Mouse (Mus musculus) MEL (cell line): Measurements from ENCODE around the gene Tmem88. TPM values are rescaled to one million over a fixed set of nuclear protein-coding genes. Genes with fewer than 3 reads are reported as not detected.
A peak's percentile ranks its signal among the peaks of the same experiment; 100 is the strongest.

ENCODE experiments used
- DNase-seq: peaks from one replicate; pipeline ENCODE4 v3.0.0; 2011; ENCODE audit warnings: low read depth, low spot score
- H3K27ac ChIP-seq: 2 replicates; pipeline ENCODE4 v1.5.1; 2012; ENCODE audit warnings: low read depth, mild to moderate bottlenecking, control low read depth, low read length, moderate library complexity; ENCODE audit not compliant: control insufficient read depth
- H3K27me3 ChIP-seq, 2 experiments: fragments of 150-350 bp in 1 of 2; sonication (generic) in 1 of 2; 2 replicates each; pipeline ENCODE4 v1.6.1; 2012; ENCODE audit warnings: low read length in 2 of 2, mild to moderate bottlenecking in 2 of 2, improper control_type of control experiment in 1 of 2, moderate library complexity in 1 of 2; ENCODE audit not compliant: insufficient read depth in 2 of 2, control insufficient read depth in 1 of 2
- H3K36me3 ChIP-seq, 2 experiments: 2 replicates each; pipeline ENCODE4 v1.6.1; 2012 to 2014; ENCODE audit warnings: low read length in 2 of 2, improper control_type of control experiment in 1 of 2, inconsistent platforms in 1 of 2, mild to moderate bottlenecking in 1 of 2; ENCODE audit not compliant: insufficient read depth in 2 of 2, control insufficient read depth in 1 of 2
- H3K4me1 ChIP-seq, 2 experiments: fragments of 150-350 bp in 1 of 2; sonication (generic) in 1 of 2; 2 replicates each; pipeline ENCODE4 v1.6.1; 2012; ENCODE audit warnings: low read length in 2 of 2, improper control_type of control experiment in 1 of 2, mild to moderate bottlenecking in 1 of 2; ENCODE audit not compliant: insufficient read depth in 2 of 2, control insufficient read depth in 1 of 2
- H3K4me3 ChIP-seq, 2 experiments: fragments of 150-350 bp in 1 of 2; sonication (generic) in 1 of 2; 2 replicates each; pipeline ENCODE4 v1.5.1; 2012; ENCODE audit warnings: low read depth in 2 of 2, low read length in 2 of 2, mild to moderate bottlenecking in 2 of 2, moderate library complexity in 2 of 2, control low read depth in 1 of 2, improper control_type of control experiment in 1 of 2; ENCODE audit not compliant: control insufficient read depth in 1 of 2, insufficient read depth in 1 of 2
- H3K79me2 ChIP-seq: 2 replicates; pipeline ENCODE4 v1.6.1; 2012; ENCODE audit warnings: mild to moderate bottlenecking, low read length, moderate library complexity; ENCODE audit not compliant: control insufficient read depth, poor library complexity, insufficient read depth
- H3K9ac ChIP-seq: 2 replicates; pipeline ENCODE4 v1.6.1; 2012; ENCODE audit warnings: low read depth, mild to moderate bottlenecking, control low read depth, low read length, moderate library complexity; ENCODE audit not compliant: control insufficient read depth, poor library complexity, severe bottlenecking
- H3K9me3 ChIP-seq: fragments of 150-350 bp; sonication (generic); replicated peaks from 2 replicates; pipeline ENCODE4 v1.6.1; 2012; ENCODE audit warnings: mild to moderate bottlenecking, low read length, improper control_type of control experiment, moderate library complexity; ENCODE audit not compliant: insufficient read depth
- BHLHE40 ChIP-seq: IDR thresholded peaks from 2 replicates; pipeline ENCODE4 v1.6.1; 2012; ENCODE audit warnings: low read depth, mild to moderate bottlenecking, inconsistent platforms, low read length, improper control_type of control experiment, borderline replicate concordance
- CHD2 ChIP-seq: IDR thresholded peaks from 2 replicates; pipeline ENCODE4 v1.6.1; 2011; ENCODE audit warnings: low read length, improper control_type of control experiment
- CTCF ChIP-seq, 3 experiments: IDR thresholded peaks in 2 of 3; conservative IDR thresholded peaks in 1 of 3; 2 replicates each; pipeline ENCODE4 v1.5.1; 2011 to 2012; ENCODE audit warnings: low read length in 3 of 3, low read depth in 2 of 3, mild to moderate bottlenecking in 2 of 3, improper control_type of control experiment in 1 of 3, inconsistent platforms in 1 of 3, mixed read lengths in 1 of 3, moderate library complexity in 1 of 3; ENCODE audit not compliant: control insufficient read depth in 1 of 3, insufficient read depth in 1 of 3, poor library complexity in 1 of 3, severe bottlenecking in 1 of 3
- E2F4 ChIP-seq: IDR thresholded peaks from 2 replicates; pipeline ENCODE4 v1.6.1; 2011; ENCODE audit warnings: low read depth, low read length, improper control_type of control experiment, borderline replicate concordance
- ELF1 ChIP-seq: IDR thresholded peaks from 2 replicates; pipeline ENCODE4 v1.6.1; 2014; ENCODE audit warnings: low read depth, mild to moderate bottlenecking, inconsistent platforms, low read length, improper control_type of control experiment, moderate library complexity
- ETS1 ChIP-seq: IDR thresholded peaks from 2 replicates; pipeline ENCODE4 v1.6.1; 2012; ENCODE audit warnings: low read depth, mild to moderate bottlenecking, inconsistent platforms, low read length, improper control_type of control experiment, moderate library complexity
- GABPA ChIP-seq: IDR thresholded peaks from 2 replicates; pipeline ENCODE4 v1.6.1; 2012; ENCODE audit warnings: low read depth, mild to moderate bottlenecking, inconsistent platforms, low read length, improper control_type of control experiment, moderate library complexity
- GATA1 ChIP-seq: IDR thresholded peaks from 2 replicates; pipeline ENCODE4 v1.6.1; 2011; ENCODE audit warnings: low read depth, low read length, improper control_type of control experiment
- HCFC1 ChIP-seq: IDR thresholded peaks from 2 replicates; pipeline ENCODE4 v1.6.1; 2012; ENCODE audit warnings: low read depth, mild to moderate bottlenecking, inconsistent platforms, low read length, improper control_type of control experiment, moderate library complexity
- KAT2A ChIP-seq: conservative IDR thresholded peaks from 2 replicates; pipeline ENCODE4 v1.6.1; 2012; ENCODE audit warnings: low read depth, low read length, improper control_type of control experiment, inconsistent platforms
- MAX ChIP-seq: IDR thresholded peaks from 2 replicates; pipeline ENCODE4 v1.6.1; 2011; ENCODE audit warnings: low read length, improper control_type of control experiment
- MXI1 ChIP-seq: IDR thresholded peaks from 2 replicates; pipeline ENCODE4 v1.6.1; 2011; ENCODE audit warnings: mild to moderate bottlenecking, low read depth, low read length, improper control_type of control experiment
- MYB ChIP-seq: IDR thresholded peaks from 2 replicates; pipeline ENCODE4 v1.6.1; 2011; ENCODE audit warnings: mild to moderate bottlenecking, low read depth, low read length, improper control_type of control experiment
- NELFE ChIP-seq: IDR thresholded peaks from 2 replicates; pipeline ENCODE4 v1.6.1; 2011; ENCODE audit warnings: low read depth, low read length, improper control_type of control experiment
- NRF1 ChIP-seq: IDR thresholded peaks from 2 replicates; pipeline ENCODE4 v1.6.1; 2014; ENCODE audit warnings: low read depth, mild to moderate bottlenecking, inconsistent platforms, low read length, improper control_type of control experiment, moderate library complexity; ENCODE audit not compliant: poor library complexity, insufficient read depth, severe bottlenecking
- POLR2A ChIP-seq, 2 experiments: IDR thresholded peaks; 2 replicates each; pipeline ENCODE4 v1.6.1; 2011 to 2012; ENCODE audit warnings: low read length in 2 of 2, mild to moderate bottlenecking in 2 of 2, control low read depth in 1 of 2, improper control_type of control experiment in 1 of 2, low read depth in 1 of 2, moderate library complexity in 1 of 2; ENCODE audit not compliant: control insufficient read depth in 1 of 2, insufficient read depth in 1 of 2, poor library complexity in 1 of 2
- POLR2AphosphoS5 ChIP-seq: IDR thresholded peaks from 2 replicates; pipeline ENCODE4 v1.6.1; 2012; ENCODE audit warnings: low read depth, borderline replicate concordance, mild to moderate bottlenecking, inconsistent platforms, low read length, moderate library complexity, mixed read lengths
- RAD21 ChIP-seq: IDR thresholded peaks from 2 replicates; pipeline ENCODE4 v1.6.1; 2011; ENCODE audit warnings: mild to moderate bottlenecking, low read depth, low read length, improper control_type of control experiment
- SMC3 ChIP-seq: IDR thresholded peaks from 2 replicates; pipeline ENCODE4 v1.6.1; 2011; ENCODE audit warnings: low read depth, low read length, improper control_type of control experiment
- TAL1 ChIP-seq: IDR thresholded peaks from 2 replicates; pipeline ENCODE4 v1.6.1; 2012; ENCODE audit warnings: mild to moderate bottlenecking, inconsistent platforms, low read length, moderate library complexity, mixed read lengths
- TCF12 ChIP-seq: IDR thresholded peaks from 2 replicates; pipeline ENCODE4 v1.6.1; 2014; ENCODE audit warnings: low read depth, mild to moderate bottlenecking, inconsistent platforms, low read length, improper control_type of control experiment, moderate library complexity
- ZKSCAN1 ChIP-seq: IDR thresholded peaks from 2 replicates; pipeline ENCODE4 v1.6.1; 2012; ENCODE audit warnings: low read depth, mild to moderate bottlenecking, inconsistent platforms, low read length, improper control_type of control experiment, moderate library complexity
- ZNF384 ChIP-seq: IDR thresholded peaks from 2 replicates; pipeline ENCODE4 v1.6.1; 2012; ENCODE audit warnings: low read depth, mild to moderate bottlenecking, inconsistent platforms, low read length, improper control_type of control experiment
- polyA plus RNA-seq, 2 experiments: library from polyadenylated mRNA; stranded (reverse) in 1 of 2; unstranded in 1 of 2; fragments of >175 nt in 1 of 2; fragments of >200 nt in 1 of 2; gene quantifications; 2 replicates each; pipeline versions ENCODE4 v1.2.1 to v1.2.4; 2012; ENCODE audit warnings: low replicate concordance in 2 of 2, low read depth in 1 of 2; ENCODE audit not compliant: insufficient read length in 2 of 2, insufficient read depth in 1 of 2, missing spikeins in 1 of 2
- total RNA-seq: library from RNA; depleted of rRNA; stranded (reverse); fragments of 300-350 nt; gene quantifications from 2 replicates; pipeline ENCODE4 v1.2.3, GENCODE M21; 2012

The Tmem88 gene
- total and polyA plus RNA-seq, 3 experiments, result 0.39 to 0.45 TPM; not detected in 1

GRCm38 (mm10) chr11:69419813-69420553, 21.9 kb upstream of the Tmem88 start (continued):
- no peak for TF ChIP-seq TAL1
- no peak for TF ChIP-seq MYB
- 0 out of 2 replicates have a peak, but pooled peaks have one; percentile 14 for TF ChIP-seq MAX
- 0 out of 2 replicates have a peak, but pooled peaks have one; percentile 19 for TF ChIP-seq CHD2
- TF ChIP-seq TCF12, result 0 out of 2 replicates have a peak, but pooled peaks have one; percentile 24
- peak; percentile 34; the same call in 1 of the 2 replicates for TF ChIP-seq NELFE
- peak; percentile 60; the same call in 1 of the 2 replicates for TF ChIP-seq MXI1
- TF ChIP-seq, all 39 proteins: peak for 13

GRCm38 (mm10) chr11:69419443-69419812, 21.4 kb upstream of the Tmem88 start:
- peaks cover 0 to 8% of the 10 kb centered on the region in 2 experiments; a peak in 2 of 4 replicates for H3K36me3 ChIP-seq
- peak in 2 of 3 experiments; percentile 28 to 29; a peak in 4 of 6 replicates for TF ChIP-seq CTCF (IDR thresholded peaks at IDR 0.05 in 2 of 3, conservative IDR thresholded peaks at IDR 0.05 in 1 of 3; ENCODE audit: control insufficient read depth in 1 of 3, insufficient read depth in 1 of 3, low read depth in 2 of 3, low read length in 3 of 3, poor library complexity in 1 of 3, severe bottlenecking in 1 of 3)
- TF ChIP-seq SMC3, result peak; percentile 34; the same call in 1 of the 2 replicates
- no peak for TF ChIP-seq MYB
- TF ChIP-seq TCF12, result no peak
- peaks cover 0 to 1% of the 10 kb centered on the region in 2 experiments; a peak in 1 of 4 replicates for H3K27me3 ChIP-seq
- peaks cover 14% of the 10 kb centered on the region for H3K79me2 ChIP-seq
- peak overlapping the region; percentile 61 to 72 for H3K4me3 ChIP-seq
- peak overlapping the region; percentile 71 for H3K9ac ChIP-seq
- H3K27ac ChIP-seq, result peak overlapping the region; percentile 83
- no peak for DNase-seq
- H3K4me1 ChIP-seq, result peaks cover 1 to 28% of the 10 kb centered on the region in 2 experiments; a peak in 3 of 4 replicates
- no peaks in the 10 kb centered on the region for H3K9me3 ChIP-seq

- DNase-seq, result peak; percentile 99
- Histone ChIP-seq H3K27me3 (peaks cover 0 to 1% of the 10 kb centered on the region in 2 experiments; a peak in 1 of 4 replicates), H3K79me2 (peaks cover 20% of the 10 kb centered on the region), H3K27ac (peak overlapping the region; percentile 92), H3K4me3 (peak overlapping the region; percentile 61 to 72), H3K9me3 (no peaks in the 10 kb centered on the region), H3K36me3 (peaks cover 0 to 14% of the 10 kb centered on the region in 2 experiments; a peak in 2 of 4 replicates), H3K4me1 (peaks cover 7 to 34% of the 10 kb centered on the region in 2 experiments), H3K9ac (peak overlapping the region; percentile 79)
- TF ChIP-seq NRF1 (peak; percentile 93), E2F4 (peak; percentile 51; the same call in 1 of the 2 replicates), SMC3 (no peak), MYB (no peak), NELFE (peak; percentile 48; the same call in 1 of the 2 replicates), ELF1 (peak; percentile 53; the same call in 1 of the 2 replicates), ZKSCAN1 (no peak), CHD2 (peak; percentile 58; the same call in 1 of the 2 replicates), ETS1 (peak; percentile 88), GABPA (peak; percentile 35; the same call in 1 of the 2 replicates), GATA1 (no peak), HCFC1 (peak; percentile 74), MAX (peak; percentile 98), KAT2A (peak; percentile 51), BHLHE40 (peak; percentile 100), RAD21 (no peak), MXI1 (peak; percentile 98), ZNF384 (no peak), POLR2A (IDR thresholded peaks at IDR 0.05; ENCODE audit: control insufficient read depth in 1 of 2, insufficient read depth in 1 of 2, low read depth in 1 of 2, low read length in 2 of 2, poor library complexity in 1 of 2) (peak; percentile 0 to 21; a peak in 2 of 4 replicates), POLR2AphosphoS5 (no peak)
Observed at GRCm38 (mm10) chr11:69418481-69419442, 20.7 kb upstream of the Tmem88 start.
